Mouse (Mus musculus) layer of hippocampus, adult 8-10 months (tissue): ENCODE results near the gene Hirip3. TPM values are rescaled to one million over a fixed set of nuclear protein-coding genes. Genes with fewer than 3 reads are reported as not detected.
A peak's percentile ranks its signal among the peaks of the same experiment; 100 is the strongest.

ENCODE experiments used
- DNase-seq, 2 experiments: peaks; one replicate each; pipeline ENCODE4 v3.0.0; 2022; ENCODE audit warnings: low spot score in 2 of 2
- total RNA-seq, 4 experiments: library from RNA; stranded (reverse); gene quantifications; 2 replicates each; pipeline ENCODE4 v1.2.4; 2022

Gene Hirip3
- total RNA-seq, result 10 to 100 TPM; 25.6 to 44.7 (median 36.2) TPM

GRCm38 (mm10) chr7:126861429-126862130 is at the start of gene Hirip3:
Gene Hirip3 (plus strand): TSS chr7:126861972.
- peak; percentile 91 to 92 for DNase-seq

- no peak for DNase-seq
These were observed 46.0 kb upstream of the Hirip3 start for GRCm38 (mm10) chr7:126815726-126816222.

- no peak for DNase-seq
These were observed 45.3 kb upstream of the Hirip3 start for GRCm38 (mm10) chr7:126816494-126816893.

- no peak for DNase-seq
These were observed 44.2 kb upstream of the Hirip3 start for GRCm38 (mm10) chr7:126817595-126817994.

GRCm38 (mm10) chr7:126818818-126819217 is 43.0 kb upstream of the Hirip3 start:
- no peak for DNase-seq

GRCm38 (mm10) chr7:126821835-126822511 is 39.8 kb upstream of the Hirip3 start:
- DNase-seq, result peak in 1 of 2 experiments; percentile 76

- no peak for DNase-seq
These were observed 39.0 kb upstream of the Hirip3 start for GRCm38 (mm10) chr7:126822741-126823140.

GRCm38 (mm10) chr7:126823202-126823711 is 38.5 kb upstream of the Hirip3 start:
- no peak for DNase-seq

GRCm38 (mm10) chr7:126823940-126824339 is 37.8 kb upstream of the Hirip3 start:
- DNase-seq, result no peak

- no peak for DNase-seq
These were observed 36.4 kb upstream of the Hirip3 start for GRCm38 (mm10) chr7:126825403-126825802.

GRCm38 (mm10) chr7:126825952-126826351 is 35.8 kb upstream of the Hirip3 start:
- no peak for DNase-seq

GRCm38 (mm10) chr7:126831539-126831938 is 30.2 kb upstream of the Hirip3 start, which contains the start of gene 4930451I11Rik:
Gene 4930451I11Rik (minus strand): TSS chr7:126831639.
- no peak for DNase-seq

- peak; percentile 60 to 81 for DNase-seq
These were observed 29.7 kb upstream of the Hirip3 start for GRCm38 (mm10) chr7:126832036-126832598.

- no peak for DNase-seq
These were observed 28.5 kb upstream of the Hirip3 start for GRCm38 (mm10) chr7:126833294-126833693.

GRCm38 (mm10) chr7:126843276-126843675 is 18.5 kb upstream of the Hirip3 start:
- no peak for DNase-seq

- no peak for DNase-seq
These were observed 16.3 kb upstream of the Hirip3 start for GRCm38 (mm10) chr7:126845516-126845915.

GRCm38 (mm10) chr7:126847116-126847420 is 14.7 kb upstream of the Hirip3 start, which contains the start of gene Doc2a:
Gene Doc2a (plus strand): TSS chr7:126847416.
- DNase-seq, result no peak

GRCm38 (mm10) chr7:126847421-126848398 is 14.1 kb upstream of the Hirip3 start:
- peak in 1 of 2 experiments; percentile 8 for DNase-seq

GRCm38 (mm10) chr7:126848794-126849193 is 13.0 kb upstream of the Hirip3 start:
- DNase-seq, result peak in 1 of 2 experiments; percentile 49

GRCm38 (mm10) chr7:126850161-126850560 is 11.6 kb upstream of the Hirip3 start:
- DNase-seq, result no peak

GRCm38 (mm10) chr7:126851192-126851591 is 10.6 kb upstream of the Hirip3 start:
- DNase-seq, result no peak
